Mouse (Mus musculus): ENCODE measurements at regions not wholly inside any gene's neighbourhood (a gene's known extent, or its start where the extent isn't known, plus 50 kb on each side); places are given as distances from the start of the nearest gene placed in this dataset.

GRCm38 (mm10) chr12:12643247-12643963 lies 298.3 kb downstream of the Mycn start:
- Histone ChIP-seq H3K4me3 (replicated peaks; ENCODE audit: control insufficient read depth, low read depth, low read length) (no peak overlapping the region), H3K27ac (ENCODE audit: control insufficient read depth, insufficient read depth, low read depth, low read length, poor library complexity) (no peak overlapping the region), H3K4me1 (ENCODE audit: control insufficient read depth, insufficient read depth, low read length) (no peaks in the 10 kb centered on the region)
- TF ChIP-seq CTCF (IDR thresholded peaks at IDR 0.05; ENCODE audit: control insufficient read depth, insufficient read depth, low read length) = no peak
- TF ChIP-seq POLR2A (IDR thresholded peaks at IDR 0.05; ENCODE audit: borderline replicate concordance, control insufficient read depth, low read depth, low read length) = no peak
- 54% methylated on average over 11 of the region's 11 CpGs for WGBS

- Histone ChIP-seq H3K4me1 (ENCODE audit: control insufficient read depth, insufficient read depth, low read length) (no peaks in the 10 kb centered on the region), H3K27ac (ENCODE audit: control insufficient read depth, insufficient read depth, low read depth, low read length, poor library complexity) (no peak overlapping the region), H3K4me3 (replicated peaks; ENCODE audit: control insufficient read depth, low read depth, low read length) (no peak overlapping the region)
- no peak for TF ChIP-seq POLR2A (IDR thresholded peaks at IDR 0.05; ENCODE audit: borderline replicate concordance, control insufficient read depth, low read depth, low read length)
- no peak for TF ChIP-seq CTCF (IDR thresholded peaks at IDR 0.05; ENCODE audit: control insufficient read depth, insufficient read depth, low read length)
- WGBS = 80% methylated on average over 3 of the region's 3 CpGs
These were observed 306.4 kb downstream of the Mycn start for GRCm38 (mm10) chr12:12635308-12635707.

DNA sequence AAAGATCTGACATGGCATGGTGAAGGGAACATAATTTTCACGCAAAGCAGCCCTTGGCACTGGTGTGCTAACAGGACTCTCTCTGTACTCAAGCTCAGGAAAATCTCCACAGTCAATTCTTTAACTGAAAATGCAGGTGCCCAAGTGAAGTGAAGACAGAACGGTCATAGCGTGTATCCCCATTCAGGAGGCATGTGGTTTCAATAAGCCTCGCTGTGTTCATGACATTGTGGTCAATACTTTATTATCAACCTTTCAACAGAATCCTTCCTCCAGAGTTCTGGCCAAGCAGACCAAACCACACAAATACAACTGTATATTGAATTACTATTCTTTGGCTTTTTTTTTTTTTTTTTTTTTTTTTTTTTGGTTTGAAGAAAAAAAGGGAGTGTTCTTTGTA lies 314.1 kb downstream of the Mycn start:
- Histone ChIP-seq H3K4me1 (ENCODE audit: control insufficient read depth, insufficient read depth, low read length) (no peaks in the 10 kb centered on the region), H3K4me3 (replicated peaks; ENCODE audit: control insufficient read depth, low read depth, low read length) (no peak overlapping the region), H3K27ac (ENCODE audit: control insufficient read depth, insufficient read depth, low read depth, low read length, poor library complexity) (no peak overlapping the region)
- 12% methylated on average over 4 of the region's 4 CpGs for WGBS
- TF ChIP-seq POLR2A (IDR thresholded peaks at IDR 0.05; ENCODE audit: borderline replicate concordance, control insufficient read depth, low read depth, low read length) = no peak
- no peak for TF ChIP-seq CTCF (IDR thresholded peaks at IDR 0.05; ENCODE audit: control insufficient read depth, insufficient read depth, low read length)

DNA sequence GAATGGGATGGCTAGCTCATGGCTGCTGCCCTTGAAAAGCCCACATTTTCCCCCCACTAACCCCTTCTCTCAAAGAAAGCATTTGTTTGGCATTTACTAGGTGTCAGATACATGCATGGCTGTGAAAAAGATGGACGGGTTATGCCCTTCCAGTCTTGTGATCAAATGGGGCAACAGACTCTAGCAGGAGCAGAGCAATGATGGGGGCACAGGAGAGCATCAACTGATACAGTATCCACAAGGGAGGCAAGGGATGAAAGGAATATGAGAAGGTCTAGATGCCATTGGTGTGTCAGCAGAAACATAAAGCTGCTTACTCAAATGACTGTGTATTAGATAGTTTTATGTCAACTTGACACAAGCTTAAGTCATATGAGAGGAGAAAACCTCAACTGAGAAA lies 315.9 kb downstream of the Mycn start:
- WGBS = 76% methylated on average over 1 of the region's 1 CpGs
- TF ChIP-seq CTCF (IDR thresholded peaks at IDR 0.05; ENCODE audit: control insufficient read depth, insufficient read depth, low read length) (no peak), POLR2A (IDR thresholded peaks at IDR 0.05; ENCODE audit: borderline replicate concordance, control insufficient read depth, low read depth, low read length) (no peak)
- H3K4me1 ChIP-seq (ENCODE audit: control insufficient read depth, insufficient read depth, low read length) = no peaks in the 10 kb centered on the region
- H3K4me3 ChIP-seq (replicated peaks; ENCODE audit: control insufficient read depth, low read depth, low read length) = no peak overlapping the region
- no peak overlapping the region for H3K27ac ChIP-seq (ENCODE audit: control insufficient read depth, insufficient read depth, low read depth, low read length, poor library complexity)

- Histone ChIP-seq H3K4me3 (replicated peaks; ENCODE audit: control insufficient read depth, low read depth, low read length) (no peak overlapping the region), H3K27ac (ENCODE audit: control insufficient read depth, insufficient read depth, low read depth, low read length, poor library complexity) (no peak overlapping the region), H3K4me1 (ENCODE audit: control insufficient read depth, insufficient read depth, low read length) (no peaks in the 10 kb centered on the region)
- WGBS = 29% methylated on average over 5 of the region's 5 CpGs
- TF ChIP-seq CTCF (IDR thresholded peaks at IDR 0.05; ENCODE audit: control insufficient read depth, insufficient read depth, low read length) (peak; percentile 51), POLR2A (IDR thresholded peaks at IDR 0.05; ENCODE audit: borderline replicate concordance, control insufficient read depth, low read depth, low read length) (no peak)
These were observed 318.9 kb downstream of the Mycn start for GRCm38 (mm10) chr12:12622712-12623292.

- 81% methylated on average over 9 of the region's 9 CpGs for WGBS
- H3K4me1 ChIP-seq (ENCODE audit: control insufficient read depth, insufficient read depth, low read length) = no peaks in the 10 kb centered on the region
These were observed 320.2 kb downstream of the Mycn start for GRCm38 (mm10) chr12:12621506-12621905.

DNA sequence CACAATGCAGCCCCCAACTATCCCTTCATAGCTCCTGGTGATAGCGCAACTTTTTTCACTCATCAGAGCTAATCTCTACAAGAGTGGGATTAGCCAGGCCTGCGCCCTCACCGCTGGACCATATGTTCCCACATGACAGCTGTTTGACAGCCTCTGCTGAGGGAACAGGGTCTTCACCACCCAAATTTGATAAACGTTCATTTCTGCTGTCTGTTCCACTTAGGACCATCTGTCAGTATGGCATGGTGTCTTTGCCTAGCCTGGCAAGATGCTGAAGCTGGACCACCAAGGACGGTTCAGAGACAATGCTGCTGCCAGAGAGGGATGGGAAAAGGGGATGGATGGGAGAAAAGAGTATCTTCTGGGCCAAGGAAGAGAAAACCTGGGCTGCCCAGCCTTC lies 321.4 kb downstream of the Mycn start:
- no peak for TF ChIP-seq CTCF (IDR thresholded peaks at IDR 0.05; ENCODE audit: control insufficient read depth, insufficient read depth, low read length)
- no peak for TF ChIP-seq POLR2A (IDR thresholded peaks at IDR 0.05; ENCODE audit: borderline replicate concordance, control insufficient read depth, low read depth, low read length)
- Histone ChIP-seq H3K4me3 (replicated peaks; ENCODE audit: control insufficient read depth, low read depth, low read length) (no peak overlapping the region), H3K4me1 (ENCODE audit: control insufficient read depth, insufficient read depth, low read length) (no peaks in the 10 kb centered on the region), H3K27ac (ENCODE audit: control insufficient read depth, insufficient read depth, low read depth, low read length, poor library complexity) (no peak overlapping the region)
- WGBS = 84% methylated on average over 5 of the region's 5 CpGs

More at GRCm38 (mm10) chr12:12621506-12621905, 320.2 kb downstream of the Mycn start:
- no peak overlapping the region for H3K27ac ChIP-seq (ENCODE audit: control insufficient read depth, insufficient read depth, low read depth, low read length, poor library complexity)
- TF ChIP-seq CTCF (IDR thresholded peaks at IDR 0.05; ENCODE audit: control insufficient read depth, insufficient read depth, low read length) = no peak
- H3K4me3 ChIP-seq (replicated peaks; ENCODE audit: control insufficient read depth, low read depth, low read length) = no peak overlapping the region

DNA sequence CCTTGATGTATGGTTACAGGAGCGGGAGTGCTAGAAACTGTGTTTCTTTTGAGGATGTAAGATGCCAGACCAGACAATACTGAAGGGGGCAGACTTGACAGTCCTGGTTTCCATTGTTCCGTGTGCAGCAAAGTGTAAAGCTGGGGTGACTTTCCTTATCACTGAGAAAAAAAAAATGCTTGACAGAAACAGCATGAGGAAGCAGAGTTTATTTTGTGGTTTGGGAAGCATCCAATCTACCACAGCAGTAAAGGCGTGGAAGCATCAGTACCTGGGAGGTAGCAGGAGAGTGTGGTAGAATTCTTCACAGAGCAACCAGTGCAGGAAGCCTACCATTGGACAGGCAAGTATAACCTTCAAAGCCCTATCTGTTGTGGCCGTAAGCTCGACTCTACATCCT lies 322.3 kb downstream of the Mycn start:
- Histone ChIP-seq H3K4me3 (replicated peaks; ENCODE audit: control insufficient read depth, low read depth, low read length) (no peak overlapping the region), H3K27ac (ENCODE audit: control insufficient read depth, insufficient read depth, low read depth, low read length, poor library complexity) (no peak overlapping the region), H3K4me1 (ENCODE audit: control insufficient read depth, insufficient read depth, low read length) (no peaks in the 10 kb centered on the region)
- TF ChIP-seq CTCF (IDR thresholded peaks at IDR 0.05; ENCODE audit: control insufficient read depth, insufficient read depth, low read length) = no peak
- 37% methylated on average over 5 of the region's 5 CpGs for WGBS

DNA sequence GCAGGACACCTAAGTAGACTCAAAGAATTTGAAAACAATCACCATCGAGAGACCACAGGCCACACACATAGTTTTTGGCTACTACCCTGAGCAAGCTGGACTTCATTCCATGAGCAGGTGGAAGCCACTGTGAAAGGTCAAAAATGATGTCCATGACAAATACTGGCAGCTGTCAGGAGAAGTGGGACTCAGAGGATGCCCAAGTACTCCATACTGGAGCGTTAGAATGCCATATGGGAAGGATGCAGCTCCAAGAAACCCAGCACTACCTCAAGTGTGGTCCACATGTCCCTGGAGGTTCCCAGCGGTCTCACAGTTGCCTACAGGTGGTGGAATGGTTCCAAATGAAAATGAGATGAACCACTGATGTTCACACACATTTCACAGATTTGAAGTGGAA lies 329.2 kb downstream of the Mycn start:
- Histone ChIP-seq H3K27ac (ENCODE audit: control insufficient read depth, insufficient read depth, low read depth, low read length, poor library complexity) (no peak overlapping the region), H3K4me3 (replicated peaks; ENCODE audit: control insufficient read depth, low read depth, low read length) (no peak overlapping the region), H3K4me1 (ENCODE audit: control insufficient read depth, insufficient read depth, low read length) (no peaks in the 10 kb centered on the region)
- 78% methylated on average over 3 of the region's 3 CpGs for WGBS
- TF ChIP-seq POLR2A (IDR thresholded peaks at IDR 0.05; ENCODE audit: borderline replicate concordance, control insufficient read depth, low read depth, low read length) = no peak
- TF ChIP-seq CTCF (IDR thresholded peaks at IDR 0.05; ENCODE audit: control insufficient read depth, insufficient read depth, low read length) = no peak
